Mouse (Mus musculus): Measurements from ENCODE around the gene Bach2.

- TF ChIP-seq CTCF (conservative IDR thresholded peaks at IDR 0.05; ENCODE audit: low read length) (no peak), NANOG (IDR thresholded peaks at IDR 0.05; ENCODE audit: borderline replicate concordance, low read length) (no peak)
These were observed at the start of gene Bach2 for GRCm38 (mm10) chr4:32238366-32238854.

Measured in E14TG2a.4 (cell line).